Mouse (Mus musculus) forebrain, embryonic 11.5 days (tissue): ENCODE measurements around the gene Stk38l. TPM values are rescaled to one million over a fixed set of nuclear protein-coding genes. Genes with fewer than 3 reads are reported as not detected.

ENCODE experiments used
- ATAC-seq: fragments of 200-750 bp; cut with Nextera tagmentation; replicated peaks from 2 replicates; pipeline ENCODE4 v1.8.0; 2017; ENCODE audit warnings: moderate TSS enrichment; ENCODE audit not compliant: low FRiP score
- DNase-seq: peaks from one replicate; pipeline ENCODE4 v3.0.0-alpha.2; 2017; ENCODE audit warnings: low spot score
- H3K27ac ChIP-seq: fragments of 300-500 bp; sonication (generic); 2 replicates; pipeline ENCODE4 v1.5.1; 2014; ENCODE audit warnings: low read depth, low read length
- H3K27me3 ChIP-seq: fragments of 300-500 bp; sonication (generic); 2 replicates; pipeline ENCODE4 v1.6.1; 2014; ENCODE audit warnings: mild to moderate bottlenecking, low read length, mixed read lengths; ENCODE audit not compliant: control insufficient read depth, insufficient read depth
- H3K36me3 ChIP-seq: fragments of 300-500 bp; sonication (generic); 2 replicates; pipeline ENCODE4 v1.6.1; 2014; ENCODE audit warnings: mild to moderate bottlenecking, low read length, moderate library complexity, mixed read lengths; ENCODE audit not compliant: control insufficient read depth, insufficient read depth
- H3K4me1 ChIP-seq: fragments of 300-500 bp; sonication (generic); replicated peaks from 2 replicates; pipeline ENCODE4 v1.6.1; 2014; ENCODE audit warnings: low read length, mixed read lengths; ENCODE audit not compliant: control insufficient read depth, insufficient read depth
- H3K4me2 ChIP-seq: fragments of 300-500 bp; sonication (generic); 2 replicates; pipeline ENCODE4 v1.6.1; 2014; ENCODE audit warnings: low read depth, mild to moderate bottlenecking, low read length, moderate library complexity, mixed read lengths; ENCODE audit not compliant: severe bottlenecking
- H3K4me3 ChIP-seq: fragments of 300-500 bp; sonication (generic); 2 replicates; pipeline ENCODE4 v1.5.1; 2014; ENCODE audit warnings: low read depth, low read length
- H3K9ac ChIP-seq: fragments of 300-500 bp; sonication (generic); 2 replicates; pipeline ENCODE4 v1.6.1; 2014; ENCODE audit warnings: low read length
- H3K9me3 ChIP-seq: fragments of 300-500 bp; sonication (generic); 2 replicates; pipeline ENCODE4 v1.6.1; 2016; ENCODE audit warnings: low read length, mixed read lengths; ENCODE audit not compliant: control insufficient read depth
- WGBS: fragments of 180-500 bp; shearing (Covaris S2); extraction: QIAGEN DNeasy Blood & Tissue Kit; methylation state at CpG from one replicate; pipeline ENCODE4 v1.1.7; 2014; 5-methylcytosine and 5-hydroxymethylcytosine counted together
- polyA plus RNA-seq: library from polyadenylated mRNA; unstranded; fragments of >200 nt; fragmentation: Nextera tagmentation; extraction: Ambion mirVana; gene quantifications from 2 replicates; pipeline ENCODE4 v1.2.1, GENCODE M21; 2014

Gene Stk38l
- polyA plus RNA-seq, 1 experiment from 2014 or later, result 17.7 TPM

- no peak overlapping the region for H3K27ac ChIP-seq
- no peak for ATAC-seq
- H3K9ac ChIP-seq, result no peak overlapping the region
- H3K4me2 ChIP-seq, result no peak overlapping the region
- H3K36me3 ChIP-seq, result no peaks in the 10 kb centered on the region
- DNase-seq, result no peak
- no peaks in the 10 kb centered on the region for H3K9me3 ChIP-seq
- no peaks in the 10 kb centered on the region for H3K27me3 ChIP-seq
- H3K4me3 ChIP-seq, result no peak overlapping the region
- H3K4me1 ChIP-seq, result no peaks in the 10 kb centered on the region
- WGBS, result 88% methylated on average over 1 of the region's 1 CpGs
Observed at GRCm38 (mm10) chr6:146745180-146745579, 20.4 kb downstream of the Stk38l start.

GRCm38 (mm10) chr6:146746577-146746976 is 21.8 kb downstream of the Stk38l start:
- DNase-seq (no peak), ATAC-seq (no peak)
- WGBS, result 91% methylated on average over 5 of the region's 5 CpGs
- no peak overlapping the region for H3K4me3 ChIP-seq
- no peak overlapping the region for H3K4me2 ChIP-seq
- no peaks in the 10 kb centered on the region for H3K4me1 ChIP-seq
- no peaks in the 10 kb centered on the region for H3K27me3 ChIP-seq
- H3K36me3 ChIP-seq, result no peaks in the 10 kb centered on the region
- no peak overlapping the region for H3K27ac ChIP-seq
- no peaks in the 10 kb centered on the region for H3K9me3 ChIP-seq
- no peak overlapping the region for H3K9ac ChIP-seq

- H3K4me2 ChIP-seq, result no peak overlapping the region
- H3K27me3 ChIP-seq, result no peaks in the 10 kb centered on the region
- H3K27ac ChIP-seq, result no peak overlapping the region
- no peaks in the 10 kb centered on the region for H3K4me1 ChIP-seq
- H3K4me3 ChIP-seq, result no peak overlapping the region
- H3K36me3 ChIP-seq, result no peaks in the 10 kb centered on the region
- no peak overlapping the region for H3K9ac ChIP-seq
- no peaks in the 10 kb centered on the region for H3K9me3 ChIP-seq
- DNase-seq (no peak), ATAC-seq (no peak)
Observed at GRCm38 (mm10) chr6:146747057-146747456, 22.3 kb downstream of the Stk38l start.

GRCm38 (mm10) chr6:146748271-146748670 is 23.5 kb downstream of the Stk38l start:
- 86% methylated on average over 1 of the region's 1 CpGs for WGBS
- no peaks in the 10 kb centered on the region for H3K27me3 ChIP-seq
- no peak overlapping the region for H3K27ac ChIP-seq
- no peak overlapping the region for H3K9ac ChIP-seq
- ATAC-seq, result no peak
- no peak overlapping the region for H3K4me2 ChIP-seq
- H3K4me3 ChIP-seq, result no peak overlapping the region
- no peak for DNase-seq
- no peaks in the 10 kb centered on the region for H3K9me3 ChIP-seq
- H3K4me1 ChIP-seq, result no peaks in the 10 kb centered on the region
- H3K36me3 ChIP-seq, result no peaks in the 10 kb centered on the region

GRCm38 (mm10) chr6:146751671-146752070 is 26.9 kb downstream of the Stk38l start:
- no peaks in the 10 kb centered on the region for H3K9me3 ChIP-seq
- H3K27me3 ChIP-seq, result no peaks in the 10 kb centered on the region
- H3K4me1 ChIP-seq, result no peaks in the 10 kb centered on the region
- H3K27ac ChIP-seq, result no peak overlapping the region
- no peak overlapping the region for H3K4me3 ChIP-seq
- H3K4me2 ChIP-seq, result no peak overlapping the region
- H3K36me3 ChIP-seq, result no peaks in the 10 kb centered on the region
- WGBS, result 92% methylated on average over 1 of the region's 1 CpGs
- H3K9ac ChIP-seq, result no peak overlapping the region
- ATAC-seq (no peak), DNase-seq (no peak)

- Histone ChIP-seq H3K36me3 (no peaks in the 10 kb centered on the region), H3K4me1 (no peaks in the 10 kb centered on the region), H3K9me3 (no peaks in the 10 kb centered on the region), H3K27ac (no peak overlapping the region), H3K27me3 (no peaks in the 10 kb centered on the region), H3K4me2 (no peak overlapping the region), H3K9ac (no peak overlapping the region), H3K4me3 (no peak overlapping the region)
- ATAC-seq, result no peak
- DNase-seq, result no peak
- 77% methylated on average over 2 of the region's 2 CpGs for WGBS
Observed at GRCm38 (mm10) chr6:146752178-146752577, 27.4 kb downstream of the Stk38l start.

- H3K9me3 ChIP-seq, result no peaks in the 10 kb centered on the region
- no peaks in the 10 kb centered on the region for H3K4me1 ChIP-seq
- no peaks in the 10 kb centered on the region for H3K27me3 ChIP-seq
- H3K27ac ChIP-seq, result no peak overlapping the region
- no peak for ATAC-seq
- DNase-seq, result no peak
- no peak overlapping the region for H3K4me3 ChIP-seq
- no peak overlapping the region for H3K9ac ChIP-seq
- 68% methylated on average over 1 of the region's 1 CpGs for WGBS
- no peaks in the 10 kb centered on the region for H3K36me3 ChIP-seq
- H3K4me2 ChIP-seq, result no peak overlapping the region
Observed at GRCm38 (mm10) chr6:146752612-146753011, 27.8 kb downstream of the Stk38l start.

GRCm38 (mm10) chr6:146753560-146754160 is 28.9 kb downstream of the Stk38l start:
- Histone ChIP-seq H3K27ac (no peak overlapping the region), H3K9me3 (no peaks in the 10 kb centered on the region), H3K4me3 (no peak overlapping the region), H3K9ac (no peak overlapping the region), H3K36me3 (no peaks in the 10 kb centered on the region), H3K27me3 (no peaks in the 10 kb centered on the region), H3K4me1 (no peaks in the 10 kb centered on the region), H3K4me2 (no peak overlapping the region)
- no peak for ATAC-seq
- WGBS, result 85% methylated on average over 2 of the region's 2 CpGs
- DNase-seq, result no peak

GRCm38 (mm10) chr6:146755136-146755535 is 30.3 kb downstream of the Stk38l start:
- no peak overlapping the region for H3K9ac ChIP-seq

More at GRCm38 (mm10) chr6:146755136-146755535, 30.3 kb downstream of the Stk38l start:
- Histone ChIP-seq H3K9me3 (no peaks in the 10 kb centered on the region), H3K4me2 (no peak overlapping the region), H3K27ac (no peak overlapping the region), H3K36me3 (no peaks in the 10 kb centered on the region), H3K27me3 (no peaks in the 10 kb centered on the region), H3K4me1 (no peaks in the 10 kb centered on the region), H3K4me3 (no peak overlapping the region)
- 94% methylated on average over 2 of the region's 2 CpGs for WGBS
- DNase-seq (no peak), ATAC-seq (no peak)
